Mouse (Mus musculus): ENCODE data around the gene D17H6S53E.

D17H6S53E gene

GRCm38 (mm10) chr17:35164218-35164567 is 38.0 kb downstream of the D17H6S53E start:
- no peak for TF ChIP-seq POU5F1 (IDR thresholded peaks at IDR 0.05; ENCODE audit: borderline replicate concordance, low read length)
- Histone ChIP-seq H3K4me1 (replicated peaks; ENCODE audit: low read depth, low read length) (peaks cover 57% of the 10 kb centered on the region), H3K27me3 (ENCODE audit: insufficient read depth, low read length) (no peaks in the 10 kb centered on the region), H3K4me3 (replicated peaks; ENCODE audit: low read length) (peak overlapping the region; percentile 99), H3K36me3 (ENCODE audit: insufficient read depth, low read length) (peaks cover 53% of the 10 kb centered on the region), H3K9me3 (ENCODE audit: low read length) (no peaks in the 10 kb centered on the region)

- peak within 1 kb of the TSS; percentile 99 for H3K4me3 ChIP-seq (replicated peaks; ENCODE audit: low read length)
- H3K9me3 ChIP-seq (ENCODE audit: low read length): no peaks in the 10 kb centered on the region
- no peaks in the 10 kb centered on the region for H3K27me3 ChIP-seq (ENCODE audit: insufficient read depth, low read length)
- H3K36me3 ChIP-seq (ENCODE audit: insufficient read depth, low read length): peaks cover 47% of the 10 kb centered on the region
- TF ChIP-seq NANOG (IDR thresholded peaks at IDR 0.05; ENCODE audit: borderline replicate concordance, low read length): no peak
- no peak for TF ChIP-seq CTCF (conservative IDR thresholded peaks at IDR 0.05; ENCODE audit: low read length)
- TF ChIP-seq POU5F1 (IDR thresholded peaks at IDR 0.05; ENCODE audit: borderline replicate concordance, low read length): no peak
- H3K4me1 ChIP-seq (replicated peaks; ENCODE audit: low read depth, low read length): peaks cover 51% of the 10 kb centered on the region
Observed at GRCm38 (mm10) chr17:35164568-35165450, 38.6 kb downstream of the D17H6S53E start, which contains the start of gene Prrc2a. Gene Prrc2a, minus strand, starts transcription at chr17:35164897.

GRCm38 (mm10) chr17:35165451-35166155 is 39.4 kb downstream of the D17H6S53E start:
- peak overlapping the region; percentile 83 for H3K4me3 ChIP-seq (replicated peaks; ENCODE audit: low read length)
- peaks cover 43% of the 10 kb centered on the region for H3K4me1 ChIP-seq (replicated peaks; ENCODE audit: low read depth, low read length)
- no peaks in the 10 kb centered on the region for H3K9me3 ChIP-seq (ENCODE audit: low read length)
- TF ChIP-seq CTCF (conservative IDR thresholded peaks at IDR 0.05; ENCODE audit: low read length) (no peak), POU5F1 (IDR thresholded peaks at IDR 0.05; ENCODE audit: borderline replicate concordance, low read length) (peak; percentile 78; the same call in 1 of the 2 replicates)
- peaks cover 39% of the 10 kb centered on the region for H3K36me3 ChIP-seq (ENCODE audit: insufficient read depth, low read length)
- 0 out of 2 replicates have a peak, but pooled peaks cover 3% of the 10 kb centered on the region for H3K27me3 ChIP-seq (ENCODE audit: insufficient read depth, low read length)

- TF ChIP-seq NANOG (IDR thresholded peaks at IDR 0.05; ENCODE audit: borderline replicate concordance, low read length) (no peak), CTCF (conservative IDR thresholded peaks at IDR 0.05; ENCODE audit: low read length) (peak; percentile 62)
- Histone ChIP-seq H3K27me3 (ENCODE audit: insufficient read depth, low read length) (peaks cover 11% of the 10 kb centered on the region; the same call in 1 of the 2 replicates), H3K9me3 (ENCODE audit: low read length) (no peaks in the 10 kb centered on the region), H3K4me1 (replicated peaks; ENCODE audit: low read depth, low read length) (peaks cover 34% of the 10 kb centered on the region), H3K4me3 (replicated peaks; ENCODE audit: low read length) (peak overlapping the region; percentile 83; the same call in 1 of the 2 replicates), H3K36me3 (ENCODE audit: insufficient read depth, low read length) (peaks cover 30% of the 10 kb centered on the region)
Observed at GRCm38 (mm10) chr17:35166352-35167035, 40.3 kb downstream of the D17H6S53E start.

- Histone ChIP-seq H3K36me3 (ENCODE audit: insufficient read depth, low read length) (peaks cover 17% of the 10 kb centered on the region), H3K9me3 (ENCODE audit: low read length) (no peaks in the 10 kb centered on the region), H3K27me3 (ENCODE audit: insufficient read depth, low read length) (peaks cover 23% of the 10 kb centered on the region), H3K4me3 (replicated peaks; ENCODE audit: low read length) (no peak overlapping the region), H3K4me1 (replicated peaks; ENCODE audit: low read depth, low read length) (peaks cover 21% of the 10 kb centered on the region)
- TF ChIP-seq CTCF (conservative IDR thresholded peaks at IDR 0.05; ENCODE audit: low read length): no peak
Observed at GRCm38 (mm10) chr17:35167794-35168193, 41.6 kb downstream of the D17H6S53E start.

GRCm38 (mm10) chr17:35168541-35169207 is 42.5 kb downstream of the D17H6S53E start:
- peaks cover 8% of the 10 kb centered on the region; the same call in 1 of the 2 replicates for H3K36me3 ChIP-seq (ENCODE audit: insufficient read depth, low read length)
- H3K9me3 ChIP-seq (ENCODE audit: low read length): no peaks in the 10 kb centered on the region
- H3K27me3 ChIP-seq (ENCODE audit: insufficient read depth, low read length): peaks cover 31% of the 10 kb centered on the region
- peak; percentile 71 for TF ChIP-seq CTCF (conservative IDR thresholded peaks at IDR 0.05; ENCODE audit: low read length)
- TF ChIP-seq NANOG (IDR thresholded peaks at IDR 0.05; ENCODE audit: borderline replicate concordance, low read length): no peak
- peaks cover 13% of the 10 kb centered on the region for H3K4me1 ChIP-seq (replicated peaks; ENCODE audit: low read depth, low read length)
- no peak overlapping the region for H3K4me3 ChIP-seq (replicated peaks; ENCODE audit: low read length)

GRCm38 (mm10) chr17:35172445-35173234 is 46.5 kb downstream of the D17H6S53E start:
- Histone ChIP-seq H3K36me3 (ENCODE audit: insufficient read depth, low read length) (peaks cover 4% of the 10 kb centered on the region; the same call in 1 of the 2 replicates), H3K27me3 (ENCODE audit: insufficient read depth, low read length) (peaks cover 39% of the 10 kb centered on the region), H3K4me1 (replicated peaks; ENCODE audit: low read depth, low read length) (no peaks in the 10 kb centered on the region), H3K4me3 (replicated peaks; ENCODE audit: low read length) (no peak overlapping the region), H3K9me3 (ENCODE audit: low read length) (no peaks in the 10 kb centered on the region)
- TF ChIP-seq POU5F1 (IDR thresholded peaks at IDR 0.05; ENCODE audit: borderline replicate concordance, low read length) (no peak), CTCF (conservative IDR thresholded peaks at IDR 0.05; ENCODE audit: low read length) (no peak), NANOG (IDR thresholded peaks at IDR 0.05; ENCODE audit: borderline replicate concordance, low read length) (no peak)
